Comparison of ENCODE assay signal across 9 mouse cellular contexts in genomic region chr12:17175124-17175523, GRCm38 (mm10). TPM values are rescaled to one million over a fixed set of nuclear protein-coding genes. Genes with fewer than 3 reads are reported as not detected.
DNase-seq lines count a peak whose midpoint lies in the region; ATAC-seq and TF ChIP-seq lines count a peak whose summit lies in the region.
"Had no signal": no experiment of that assay in that cellular context is flagged by ENCODE, and none has a peak within 500 bp of the region (broad histone marks: within the 10 kb centered on the region; RNA-seq: fewer than 3 reads in every experiment).

No protein-coding gene starts in this region.

- WGBS in hindbrain, embryonic 10.5 days, result 70% methylated on average over 20 of the region's 20 CpGs
- 77% methylated on average over 20 of the region's 20 CpGs for whole genome bisulfite sequencing in midbrain, embryonic 10.5 days
- WGBS in cerebellum, adult 2 months, result 84% methylated on average over 20 of the region's 20 CpGs

- no peak overlapping the region for H3K27ac ChIP-seq in hindbrain, embryonic 10.5 days
- no peak overlapping the region for H3K27ac ChIP-seq in midbrain, embryonic 10.5 days (replicated peaks)
- H3K27ac ChIP-seq in cerebellum, adult 2 months (ENCODE audit: insufficient read depth, low read length), result no peak overlapping the region
- H3K27ac ChIP-seq: liver, embryonic 13.5 days had no signal

- H3K4me3 ChIP-seq in megakaryocyte, embryonic 14.5 days (replicated peaks), result peak overlapping the region; percentile 30
- H3K4me3 ChIP-seq in hindbrain, embryonic 10.5 days, result peak overlapping the region; percentile 68
- peak overlapping the region; percentile 63 for H3K4me3 ChIP-seq in midbrain, embryonic 10.5 days
- H3K4me3 ChIP-seq in cerebellum, adult 2 months (replicated peaks; ENCODE audit: insufficient read depth, low read depth, low read length), result no peak overlapping the region

- TF ChIP-seq CTCF in cerebellum, adult 2 months (IDR thresholded peaks at IDR 0.05; ENCODE audit: borderline replicate concordance, insufficient read depth, low read depth, low read length), result no peak

- H3K4me1 ChIP-seq in megakaryocyte, embryonic 14.5 days, result peaks cover 7% of the 10 kb centered on the region; the same call in 1 of the 2 replicates
- peaks cover 18% of the 10 kb centered on the region for H3K4me1 ChIP-seq in hindbrain, embryonic 10.5 days (replicated peaks)
- peaks cover 19% of the 10 kb centered on the region for H3K4me1 ChIP-seq in midbrain, embryonic 10.5 days
- H3K4me1 ChIP-seq in cerebellum, adult 2 months (ENCODE audit: control insufficient read depth, insufficient read depth, low read length), result no peaks in the 10 kb centered on the region; the same call in 1 of the 2 replicates
- H3K4me1 ChIP-seq: liver, embryonic 13.5 days had no signal

- peaks cover 48% of the 10 kb centered on the region for H3K27me3 ChIP-seq in megakaryocyte, embryonic 14.5 days (replicated peaks)
- H3K27me3 ChIP-seq in hindbrain, embryonic 10.5 days (ENCODE audit: insufficient read depth, poor library complexity, severe bottlenecking), result peaks cover 55% of the 10 kb centered on the region
- peaks cover 55% of the 10 kb centered on the region for H3K27me3 ChIP-seq in midbrain, embryonic 10.5 days (ENCODE audit: low read depth, poor library complexity, severe bottlenecking)
- H3K27me3 ChIP-seq in cerebellum, adult 2 months (ENCODE audit: control insufficient read depth, insufficient read depth, low read length), result no peaks in the 10 kb centered on the region

- peaks cover 19% of the 10 kb centered on the region for H3K9me3 ChIP-seq in megakaryocyte, embryonic 14.5 days
- H3K9me3 ChIP-seq in hindbrain, embryonic 10.5 days, result no peaks in the 10 kb centered on the region
- no peaks in the 10 kb centered on the region for H3K9me3 ChIP-seq in midbrain, embryonic 10.5 days (replicated peaks)
- H3K9me3 ChIP-seq: liver, embryonic 13.5 days had no signal

- TF ChIP-seq POLR2A in cerebellum, adult 2 months (IDR thresholded peaks at IDR 0.05; ENCODE audit: borderline replicate concordance, insufficient read depth, low read length), result no peak

- ATAC-seq in megakaryocyte, adult 5-6 weeks (ENCODE audit: poor library complexity, severe bottlenecking), result no peak

- DNase-seq in hindbrain, embryonic 10.5 days (ENCODE audit: low spot score), result no peak
- no peak for DNase-seq in midbrain, embryonic 10.5 days (ENCODE audit: low spot score)
- no peak for DNase-seq in cerebellum, adult 2 months
- no peak for DNase-seq in left cerebral cortex, postnatal 14 days (ENCODE audit: low spot score in 2 of 2)
- DNase-seq in kidney, postnatal 36 days, result no peak
- DNase-seq: kidney, adult 9 months; liver, embryonic 13.5 days had no signal

- H3K36me3 ChIP-seq in megakaryocyte, embryonic 14.5 days (replicated peaks; ENCODE audit: low read length), result no peaks in the 10 kb centered on the region
- no peaks in the 10 kb centered on the region for H3K36me3 ChIP-seq in hindbrain, embryonic 10.5 days
- no peaks in the 10 kb centered on the region for H3K36me3 ChIP-seq in midbrain, embryonic 10.5 days
- H3K36me3 ChIP-seq: liver, embryonic 13.5 days had no signal

- intact Hi-C loops in left cerebral cortex, postnatal 14 days (cut with DNase I), result no loop called here

RNA-seq across cellular contexts. Expression of gene Kcnf1, which starts 1.6 kb away (rescaled TPM):
- polyA plus RNA-seq in megakaryocyte, embryonic 14.5 days (2012; ENCODE audit: insufficient read depth, low replicate concordance), result not detected in 2 replicates
- not detected in 2 replicates for total RNA-seq in megakaryocyte, adult 5-6 weeks (2015)
- not detected in 2 replicates for total RNA-seq in megakaryocyte, adult 5-6 weeks (2017)
- 0.31 and 0.58 TPM in 2 replicates for polyA plus RNA-seq in hindbrain, embryonic 10.5 days (2016; fragmentation: Nextera tagmentation; extraction: Ambion mirVana)
- polyA plus RNA-seq in midbrain, embryonic 10.5 days (2016; fragmentation: Nextera tagmentation; extraction: Ambion mirVana), result 0.33 and 0.71 TPM in 2 replicates
- polyA plus RNA-seq in cerebellum, adult 2 months (2012; rRNA removed), result 1.7 and 1.8 TPM in 2 replicates
- 100 to 1,000 TPM; 112 to 119 TPM for total RNA-seq in left cerebral cortex, postnatal 14 days (2021)
